ENCODE assay signal across 8 mouse cellular contexts in genomic region chr13:21781021-21781555, GRCm38 (mm10). TPM values are rescaled to one million over a fixed set of nuclear protein-coding genes. Genes with fewer than 3 reads are reported as not detected.
DNase-seq lines count a peak whose midpoint lies in the region; ATAC-seq lines count a peak whose summit lies in the region.

No protein-coding gene starts in this region.

- ATAC-seq in liver, embryonic 11.5 days (replicated peaks; ENCODE audit: low FRiP score), result no peak
- ATAC-seq in monocyte, adult 5-6 weeks (replicated peaks; ENCODE audit: insufficient number of reproducible peaks, low FRiP score, low TSS enrichment, poor library complexity, severe bottlenecking), result no peak

- H3K4me2 ChIP-seq in liver, embryonic 11.5 days, result peak overlapping the region; percentile 94

- no peaks in the 10 kb centered on the region for H3K36me3 ChIP-seq in liver, embryonic 11.5 days (ENCODE audit: control insufficient read depth, insufficient read depth, low read length)

- no peaks in the 10 kb centered on the region for H3K27me3 ChIP-seq in liver, embryonic 11.5 days (replicated peaks; ENCODE audit: control insufficient read depth, insufficient read depth, low read length)

- H3K9ac ChIP-seq in liver, embryonic 11.5 days (ENCODE audit: low read depth, low read length), result peak overlapping the region; percentile 65

- H3K4me1 ChIP-seq in liver, embryonic 11.5 days (replicated peaks; ENCODE audit: control insufficient read depth, insufficient read depth, low read length), result peaks cover 24% of the 10 kb centered on the region

- 41% methylated on average over 6 of the region's 6 CpGs for WGBS in liver, embryonic 11.5 days

- no peaks in the 10 kb centered on the region for H3K9me3 ChIP-seq in liver, embryonic 11.5 days (ENCODE audit: control insufficient read depth, low read length)

- peak; percentile 17 for DNase-seq in cerebellum, adult 11-12 months
- no peak for DNase-seq in cerebellum, postnatal 36 days
- DNase-seq in thymus, postnatal 0 days (ENCODE audit: low spot score), result peak; percentile 5
- DNase-seq in thymus, postnatal 10 days (ENCODE audit: low spot score in 2 of 2), result no peak
- DNase-seq in liver, embryonic 11.5 days (ENCODE audit: low spot score), result no peak
- DNase-seq in natural killer cell, adult 2 months (ENCODE audit: low spot score in 2 of 2), result no peak
- no peak for DNase-seq in ovary, adult 18-20 months (ENCODE audit: low spot score)

- H3K27ac ChIP-seq in liver, embryonic 11.5 days (ENCODE audit: low read depth, low read length), result peak overlapping the region; percentile 100

- H3K4me3 ChIP-seq in liver, embryonic 11.5 days (ENCODE audit: low read depth, low read length), result peak overlapping the region; percentile 62

RNA-seq across cellular contexts. Expression of gene Hist1h1b, which starts 0.7 kb away (rescaled TPM):
- polyA plus RNA-seq in thymus, postnatal 0 days (2015; fragmentation: Nextera tagmentation; extraction: Ambion mirVana), result 71.7 and 80.7 TPM in 2 replicates
- polyA plus RNA-seq in liver, embryonic 11.5 days (2014; fragmentation: Nextera tagmentation; extraction: Ambion mirVana), result 19.0 and 20.4 TPM in 2 replicates
- 74.2 to 131 TPM (median 93.8 TPM) in 3 replicates for total RNA-seq in monocyte, adult 5-6 weeks (2017)

RNA-seq across cellular contexts. Expression of gene Hist1h3i, which starts 2.1 kb away (rescaled TPM):
- polyA plus RNA-seq in thymus, postnatal 0 days (2015; fragmentation: Nextera tagmentation; extraction: Ambion mirVana), result 392 and 414 TPM in 2 replicates
- polyA plus RNA-seq in liver, embryonic 11.5 days (2014; fragmentation: Nextera tagmentation; extraction: Ambion mirVana), result 194 and 232 TPM in 2 replicates
- total RNA-seq in monocyte, adult 5-6 weeks (2017), result 8.6 to 11.4 TPM in 2 of 3 replicates, not detected in the other

RNA-seq across cellular contexts. Expression of gene Hist1h2an, which starts 5.9 kb away (rescaled TPM):
- polyA plus RNA-seq in thymus, postnatal 0 days (2015; fragmentation: Nextera tagmentation; extraction: Ambion mirVana), result 32.4 and 51.2 TPM in 2 replicates
- 5.8 and 12.6 TPM in 2 replicates for polyA plus RNA-seq in liver, embryonic 11.5 days (2014; fragmentation: Nextera tagmentation; extraction: Ambion mirVana)
- total RNA-seq in monocyte, adult 5-6 weeks (2017), result 15.0 to 50.0 TPM (median 36.2 TPM) in 3 replicates

RNA-seq across cellular contexts. Expression of gene Hist1h2bp, which starts 6.2 kb away (rescaled TPM):
- 3.4 and 3.5 TPM in 2 replicates for polyA plus RNA-seq in thymus, postnatal 0 days (2015; fragmentation: Nextera tagmentation; extraction: Ambion mirVana)
- 0.86 and 1.6 TPM in 2 replicates for polyA plus RNA-seq in liver, embryonic 11.5 days (2014; fragmentation: Nextera tagmentation; extraction: Ambion mirVana)
- total RNA-seq in monocyte, adult 5-6 weeks (2017), result 5.2 to 12.6 TPM (median 8.0 TPM) in 3 replicates

RNA-seq across cellular contexts. Expression of gene Hist1h2bn, which starts 27.2 kb away (rescaled TPM):
- polyA plus RNA-seq in thymus, postnatal 0 days (2015; fragmentation: Nextera tagmentation; extraction: Ambion mirVana), result 22.7 and 35.8 TPM in 2 replicates
- 1.9 and 2.0 TPM in 2 replicates for polyA plus RNA-seq in liver, embryonic 11.5 days (2014; fragmentation: Nextera tagmentation; extraction: Ambion mirVana)
- 54.5 to 81.8 TPM (median 76.8 TPM) in 3 replicates for total RNA-seq in monocyte, adult 5-6 weeks (2017)

Comparison
In these comparisons a context has a peak if more than half of its experiments do, and no peak if none do; other contexts are left out.
1. DNase-seq: peak in cerebellum, adult 11-12 months (single experiment) and thymus, postnatal 0 days (single experiment); none in cerebellum, postnatal 36 days (0 of 2), thymus, postnatal 10 days (0 of 2), liver, embryonic 11.5 days (single experiment), natural killer cell, adult 2 months (0 of 2) and ovary, adult 18-20 months (single experiment).